Mouse (Mus musculus): ENCODE measurements at regions not wholly inside any gene's neighbourhood (a gene's known extent, or its start where the extent isn't known, plus 50 kb on each side); places are given as distances from the start of the nearest gene placed in this dataset.
A peak's percentile ranks its signal among the peaks of the same experiment; 100 is the strongest.

DNA sequence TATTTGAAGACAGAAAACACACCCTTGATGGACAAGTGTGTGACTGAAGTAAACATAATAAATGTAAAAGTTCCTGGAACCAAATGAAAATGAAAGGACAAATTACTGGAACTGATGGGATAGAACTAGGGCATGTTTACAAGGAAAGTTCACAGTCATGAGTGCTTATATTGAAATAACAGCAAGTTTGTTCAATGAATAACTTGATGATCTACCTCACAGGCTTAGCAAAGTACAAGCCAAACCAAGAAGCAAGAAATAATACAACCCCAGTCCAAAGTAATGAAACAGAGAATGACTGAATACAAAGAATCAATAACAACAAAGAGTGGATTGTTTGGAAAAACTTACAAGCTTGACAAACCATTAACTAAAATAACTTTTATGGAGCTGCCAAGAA is 56.2 kb downstream of the Gm379 start:
- no peak for DNase-seq (ENCODE audit: low spot score)

- no peak for DNase-seq (ENCODE audit: low spot score)
Measured at GRCm38 (mm10) chrX:108599906-108600468, 64.7 kb downstream of the Gm379 start.

- DNase-seq (ENCODE audit: low spot score) = no peak
Measured at GRCm38 (mm10) chrX:108561977-108562376, 102.7 kb downstream of the Gm379 start.

DNA sequence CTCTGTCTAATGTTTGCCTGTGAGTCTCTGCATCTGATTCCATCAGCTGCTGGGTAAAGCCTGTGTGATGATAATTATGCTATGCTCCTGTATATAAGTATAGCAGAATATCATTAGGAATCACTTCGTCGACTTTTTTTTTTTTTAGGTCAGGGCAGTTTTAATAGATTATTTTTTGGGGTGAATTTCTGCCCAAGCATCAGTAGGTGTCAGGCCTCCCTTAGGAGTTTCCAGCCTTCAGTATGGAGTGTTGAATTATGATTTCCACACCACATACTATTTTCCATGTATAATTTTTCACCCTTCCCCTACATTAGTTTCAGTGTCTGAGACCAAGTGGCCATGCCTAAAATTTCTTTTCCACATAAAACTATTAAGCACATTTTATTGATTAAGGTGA is 121.5 kb downstream of the Gm379 start:
- DNase-seq (ENCODE audit: low spot score) = no peak

GRCm38 (mm10) chrX:108541410-108541809 is 123.3 kb downstream of the Gm379 start:
- no peak for DNase-seq (ENCODE audit: low spot score)

- peak; percentile 16 for DNase-seq (ENCODE audit: low spot score)
Measured at GRCm38 (mm10) chrX:108536995-108537394, 127.7 kb downstream of the Gm379 start.
